In the genomic region with DNA sequence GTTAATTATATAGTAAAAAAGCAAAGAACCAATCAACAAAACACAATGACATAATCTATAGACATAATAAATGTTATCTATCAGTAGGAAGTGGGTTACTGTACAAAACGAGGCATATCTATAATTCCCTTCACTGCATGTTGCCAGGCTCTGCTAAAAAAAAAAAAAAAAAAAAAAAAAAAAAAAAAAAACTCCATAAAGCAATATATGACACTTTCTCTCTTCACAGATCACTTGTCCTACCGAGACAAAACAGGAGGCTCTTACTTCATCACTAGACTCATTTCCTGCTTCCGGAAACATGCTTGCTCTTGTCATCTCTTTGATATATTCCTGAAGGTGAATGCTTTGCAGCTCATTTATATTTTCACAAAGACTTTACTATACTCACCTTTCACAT, we compare ENCODE assay signal across 23 mouse cellular contexts. TPM values are rescaled to one million over a fixed set of nuclear protein-coding genes. Genes with fewer than 3 reads are reported as not detected.
"Had no signal": no experiment of that assay in that cellular context is flagged by ENCODE, and none has a peak within 500 bp of the region (broad histone marks: within the 10 kb centered on the region; RNA-seq: fewer than 3 reads in every experiment).

No protein-coding gene starts in this region.

- DNase-seq: liver, postnatal 0 days; lung, adult 2 months; lung, postnatal 14 days; lung, postnatal 4 days; midbrain, embryonic 14.5 days; retina, postnatal 1 day; right cerebral cortex, adult 18-20 months; right cerebral cortex, postnatal 25 days; right cerebral cortex, postnatal 4 days; spleen, adult 18-20 months; thymus, adult 18-20 months; thymus, postnatal 14 days; thymus, postnatal 36 days had no signal

- H3K4me1 ChIP-seq: lung, embryonic 15.5 days; midbrain, embryonic 10.5 days; midbrain, embryonic 12.5 days; neural tube, embryonic 13.5 days; neural tube, embryonic 15.5 days had no signal

- H3K27ac ChIP-seq: lung, embryonic 15.5 days; midbrain, embryonic 10.5 days; midbrain, embryonic 12.5 days; neural tube, embryonic 13.5 days; neural tube, embryonic 15.5 days had no signal

- ATAC-seq: liver, postnatal 0 days; lung, postnatal 0 days; midbrain, embryonic 16.5 days had no signal

- H3K4me3 ChIP-seq: lung, embryonic 15.5 days; midbrain, embryonic 10.5 days; midbrain, embryonic 12.5 days; myocyte; neural tube, embryonic 13.5 days; neural tube, embryonic 15.5 days had no signal

- H3K9me3 ChIP-seq: lung, embryonic 15.5 days; midbrain, embryonic 10.5 days; midbrain, embryonic 12.5 days; neural tube, embryonic 13.5 days; neural tube, embryonic 15.5 days had no signal

- H3K36me3 ChIP-seq: lung, embryonic 15.5 days; midbrain, embryonic 10.5 days; midbrain, embryonic 12.5 days; neural tube, embryonic 13.5 days; neural tube, embryonic 15.5 days had no signal

- H3K9ac ChIP-seq: liver, postnatal 0 days; lung, embryonic 15.5 days; midbrain, embryonic 12.5 days; neural tube, embryonic 13.5 days; neural tube, embryonic 15.5 days had no signal

RNA-seq across cellular contexts. Expression of a gene that starts 17.0 kb away (rescaled TPM):
- total RNA-seq: megakaryocyte-erythroid progenitor cell, adult 5-6 weeks had no signal
- polyA plus RNA-seq: midbrain, embryonic 10.5 days; midbrain, embryonic 12.5 days; neural tube, embryonic 11.5 days had no signal

RNA-seq across cellular contexts. Expression of a gene that starts 19.6 kb away (rescaled TPM):
- polyA plus RNA-seq: midbrain, embryonic 10.5 days; neural tube, embryonic 11.5 days had no signal
